Mouse (Mus musculus): Measurements from ENCODE around the gene Defa32. TPM values are rescaled to one million over a fixed set of nuclear protein-coding genes. Genes with fewer than 3 reads are reported as not detected.

Defa32 gene
- not detected for polyA plus RNA-seq (2014; fragmentation: Illumina TruSeq; extraction: RNeasy Lipid Tissue Mini Kit (QIAGEN cat#74804); ENCODE audit: low read depth, low replicate concordance)

DNA sequence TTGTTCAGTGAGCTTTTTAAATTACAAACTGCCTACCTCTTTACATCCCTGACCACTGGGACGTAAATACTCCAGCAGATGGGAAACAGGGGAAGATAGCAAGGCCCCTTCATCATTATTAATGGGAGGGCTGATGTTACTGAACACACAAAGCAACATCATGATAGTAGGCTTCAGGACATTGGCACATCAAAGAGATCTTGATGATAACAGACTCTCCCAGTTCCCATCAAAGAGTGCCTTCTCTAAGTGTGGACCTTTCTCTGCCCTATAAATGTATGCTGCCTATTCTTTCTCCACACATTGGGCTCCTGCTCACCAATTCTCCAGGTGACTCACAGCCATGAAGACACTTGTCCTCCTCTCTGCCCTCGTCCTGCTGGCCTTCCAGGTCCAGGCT is at the start of gene Defa32:
Gene Defa32 (plus strand): TSS at position 301 of the 400 bp plus-strand sequence.

DNA sequence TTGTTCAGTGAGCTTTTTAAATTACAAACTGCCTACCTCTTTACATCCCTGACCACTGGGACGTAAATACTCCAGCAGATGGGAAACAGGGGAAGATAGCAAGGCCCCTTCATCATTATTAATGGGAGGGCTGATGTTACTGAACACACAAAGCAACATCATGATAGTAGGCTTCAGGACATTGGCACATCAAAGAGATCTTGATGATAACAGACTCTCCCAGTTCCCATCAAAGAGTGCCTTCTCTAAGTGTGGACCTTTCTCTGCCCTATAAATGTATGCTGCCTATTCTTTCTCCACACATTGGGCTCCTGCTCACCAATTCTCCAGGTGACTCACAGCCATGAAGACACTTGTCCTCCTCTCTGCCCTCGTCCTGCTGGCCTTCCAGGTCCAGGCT is 19.9 kb upstream of the Defa32 start, which contains the start of gene Defa20:
Gene Defa20 (plus strand): TSS at position 301 of the 400 bp plus-strand sequence.

DNA sequence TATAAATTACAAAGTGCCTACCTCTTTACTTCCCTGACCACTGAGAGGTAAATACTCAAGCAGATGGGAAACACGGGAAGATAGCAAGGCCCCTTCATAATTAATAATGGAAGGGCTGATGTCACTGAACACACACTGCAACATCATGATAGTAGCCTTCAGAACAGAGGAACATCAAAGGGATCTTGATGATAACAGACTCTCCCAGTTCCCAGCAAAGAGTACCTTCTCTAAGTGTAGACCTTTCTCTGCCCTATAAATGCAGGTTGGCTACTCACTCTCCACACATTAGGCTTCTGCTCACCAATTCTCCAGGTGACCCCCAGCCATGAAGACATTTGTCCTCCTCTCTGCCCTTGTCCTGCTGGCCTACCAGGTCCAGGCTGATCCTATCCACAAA is 36.3 kb downstream of the Defa32 start, which contains the start of gene Defa37:
Gene Defa37 (plus strand): TSS at position 301 of the 400 bp plus-strand sequence.

Other genes starting within 250 kb of the Defa32 start
- not detected for gene Defa27, start 213.5 kb upstream of the Defa32 start, polyA plus RNA-seq (2014; fragmentation: Illumina TruSeq; extraction: RNeasy Lipid Tissue Mini Kit (QIAGEN cat#74804); ENCODE audit: low read depth, low replicate concordance)
- not detected for gene Defa29, start 202.0 kb upstream of the Defa32 start, polyA plus RNA-seq (2014; fragmentation: Illumina TruSeq; extraction: RNeasy Lipid Tissue Mini Kit (QIAGEN cat#74804); ENCODE audit: low read depth, low replicate concordance)
- gene Defa2, start 150.5 kb upstream of the Defa32 start, polyA plus RNA-seq (2014; fragmentation: Illumina TruSeq; extraction: RNeasy Lipid Tissue Mini Kit (QIAGEN cat#74804); ENCODE audit: low read depth, low replicate concordance) = not detected
- not detected for gene Defa33, start 137.2 kb upstream of the Defa32 start, polyA plus RNA-seq (2014; fragmentation: Illumina TruSeq; extraction: RNeasy Lipid Tissue Mini Kit (QIAGEN cat#74804); ENCODE audit: low read depth, low replicate concordance)
- not detected for gene Defa36, start 101.6 kb upstream of the Defa32 start, polyA plus RNA-seq (2014; fragmentation: Illumina TruSeq; extraction: RNeasy Lipid Tissue Mini Kit (QIAGEN cat#74804); ENCODE audit: low read depth, low replicate concordance)
- gene Gm7849, start 72.5 kb upstream of the Defa32 start, polyA plus RNA-seq (2014; fragmentation: Illumina TruSeq; extraction: RNeasy Lipid Tissue Mini Kit (QIAGEN cat#74804); ENCODE audit: low read depth, low replicate concordance) = not detected
- not detected for gene Defa20, start 19.8 kb upstream of the Defa32 start, polyA plus RNA-seq (2014; fragmentation: Illumina TruSeq; extraction: RNeasy Lipid Tissue Mini Kit (QIAGEN cat#74804); ENCODE audit: low read depth, low replicate concordance)
- gene Defa37, start 36.4 kb downstream of the Defa32 start, polyA plus RNA-seq (2014; fragmentation: Illumina TruSeq; extraction: RNeasy Lipid Tissue Mini Kit (QIAGEN cat#74804); ENCODE audit: low read depth, low replicate concordance) = not detected
- gene Defa28, start 54.0 kb downstream of the Defa32 start, polyA plus RNA-seq (2014; fragmentation: Illumina TruSeq; extraction: RNeasy Lipid Tissue Mini Kit (QIAGEN cat#74804); ENCODE audit: low read depth, low replicate concordance) = not detected
- gene Gm7861, start 65.5 kb downstream of the Defa32 start, polyA plus RNA-seq (2014; fragmentation: Illumina TruSeq; extraction: RNeasy Lipid Tissue Mini Kit (QIAGEN cat#74804); ENCODE audit: low read depth, low replicate concordance) = not detected
- not detected for gene Defa26, start 89.2 kb downstream of the Defa32 start, polyA plus RNA-seq (2014; fragmentation: Illumina TruSeq; extraction: RNeasy Lipid Tissue Mini Kit (QIAGEN cat#74804); ENCODE audit: low read depth, low replicate concordance)
- not detected for gene Defa17, start 126.7 kb downstream of the Defa32 start, polyA plus RNA-seq (2014; fragmentation: Illumina TruSeq; extraction: RNeasy Lipid Tissue Mini Kit (QIAGEN cat#74804); ENCODE audit: low read depth, low replicate concordance)
- gene Defa34, start 136.8 kb downstream of the Defa32 start, polyA plus RNA-seq (2014; fragmentation: Illumina TruSeq; extraction: RNeasy Lipid Tissue Mini Kit (QIAGEN cat#74804); ENCODE audit: low read depth, low replicate concordance) = not detected
- gene AY761184, start 174.6 kb downstream of the Defa32 start, polyA plus RNA-seq (2014; fragmentation: Illumina TruSeq; extraction: RNeasy Lipid Tissue Mini Kit (QIAGEN cat#74804); ENCODE audit: low read depth, low replicate concordance) = not detected
- not detected for gene Defa24, start 205.5 kb downstream of the Defa32 start, polyA plus RNA-seq (2014; fragmentation: Illumina TruSeq; extraction: RNeasy Lipid Tissue Mini Kit (QIAGEN cat#74804); ENCODE audit: low read depth, low replicate concordance)

Measured in kidney, adult 10 weeks (tissue).